Mouse (Mus musculus) forebrain, embryonic 13.5 days (tissue): ENCODE measurements around the gene Uchl4. TPM values are rescaled to one million over a fixed set of nuclear protein-coding genes. Genes with fewer than 3 reads are reported as not detected.
"Not testable (repeated sequence)": the region's sequence is repeated elsewhere in the genome, so short reads cannot be mapped to it uniquely, and the experiment has no call there.

Experiments
- ATAC-seq: fragments of 200-750 bp; cut with Nextera tagmentation; 2 replicates; pipeline ENCODE4 v1.8.0; 2017
- H3K27ac ChIP-seq: fragments of 300-500 bp; sonication (generic); 2 replicates; pipeline ENCODE4 v1.5.1; 2015; ENCODE audit warnings: inconsistent platforms, mild to moderate bottlenecking, moderate library complexity
- H3K27me3 ChIP-seq: fragments of 300-500 bp; sonication (generic); 2 replicates; pipeline ENCODE4 v1.6.1; 2015; ENCODE audit warnings: mild to moderate bottlenecking, inconsistent platforms
- H3K36me3 ChIP-seq: fragments of 300-500 bp; sonication (generic); 2 replicates; pipeline ENCODE4 v1.6.1; 2015; ENCODE audit warnings: mild to moderate bottlenecking, inconsistent platforms; ENCODE audit not compliant: poor library complexity, severe bottlenecking
- H3K4me1 ChIP-seq: fragments of 300-500 bp; sonication (generic); 2 replicates; pipeline ENCODE4 v1.6.1; 2015; ENCODE audit warnings: inconsistent platforms
- H3K4me2 ChIP-seq: fragments of 300-500 bp; sonication (generic); 2 replicates; pipeline ENCODE4 v1.6.1; 2015; ENCODE audit warnings: inconsistent platforms, mild to moderate bottlenecking, moderate library complexity
- H3K4me3 ChIP-seq: fragments of 300-500 bp; sonication (generic); 2 replicates; pipeline ENCODE4 v1.5.1; 2015; ENCODE audit warnings: mild to moderate bottlenecking, inconsistent platforms
- H3K9ac ChIP-seq: fragments of 300-500 bp; sonication (generic); 2 replicates; pipeline ENCODE4 v1.6.1; 2015; ENCODE audit warnings: mild to moderate bottlenecking, inconsistent platforms
- H3K9me3 ChIP-seq: fragments of 300-500 bp; sonication (generic); replicated peaks from 2 replicates; pipeline ENCODE4 v1.6.1; 2016; ENCODE audit warnings: inconsistent platforms
- WGBS: fragments of 180-500 bp; shearing (Covaris S2); methylation state at CpG from one replicate; pipeline ENCODE4 v1.1.7; 2015; 5-methylcytosine and 5-hydroxymethylcytosine counted together
- polyA plus RNA-seq: library from polyadenylated mRNA; unstranded; fragments of >200 nt; fragmentation: Nextera tagmentation; extraction: Ambion mirVana; gene quantifications from 2 replicates; pipeline ENCODE4 v1.2.1, GENCODE M21; 2015

The Uchl4 gene
- polyA plus RNA-seq, 1 experiment from 2014 or later: 2.4 TPM

DNA sequence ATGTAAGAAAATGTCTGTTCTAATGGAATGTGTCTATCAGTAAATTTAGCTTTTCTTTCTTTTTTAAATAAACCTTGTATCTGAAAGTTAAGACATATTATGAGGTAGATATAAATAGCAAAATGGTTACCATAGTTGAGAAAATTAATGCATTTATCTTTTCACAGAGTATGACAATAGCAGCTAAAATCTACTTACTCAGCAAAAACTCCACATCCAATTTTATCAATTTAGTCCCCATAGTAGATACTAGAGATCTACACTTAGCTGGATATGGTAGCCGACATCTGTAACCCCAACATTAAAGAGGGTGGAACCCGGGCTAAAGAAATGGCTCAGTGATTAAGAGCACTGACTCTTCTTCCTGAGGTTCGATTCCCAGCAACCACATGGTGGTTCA lies 21.2 kb downstream of the Uchl4 start:
- 95% methylated on average over 3 of the region's 3 CpGs for WGBS

DNA sequence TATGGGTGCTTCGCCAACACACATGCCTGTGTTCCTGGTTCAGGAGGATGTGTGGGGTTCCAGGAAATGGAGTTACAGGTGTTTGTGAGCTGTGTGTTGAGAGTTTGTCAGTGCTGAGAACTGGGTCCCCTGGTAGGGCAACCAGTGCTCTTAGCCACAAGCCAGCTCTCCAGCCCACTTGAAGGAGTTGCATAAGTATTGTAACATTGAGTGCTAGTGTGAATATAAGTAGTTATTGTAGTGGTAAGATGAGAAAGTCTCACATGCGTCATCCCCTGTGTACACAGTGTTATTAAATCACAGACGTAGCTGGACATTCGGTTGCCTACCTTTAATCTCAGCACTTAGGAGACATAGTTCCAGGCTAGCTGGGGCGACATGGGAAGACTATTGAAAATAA lies 24.9 kb downstream of the Uchl4 start:
- no peaks in the 10 kb centered on the region for H3K4me1 ChIP-seq
- H3K9me3 ChIP-seq: 0 out of 2 replicates have a peak, but pooled peaks cover 2% of the 10 kb centered on the region
- H3K4me2 ChIP-seq: no peak overlapping the region
- H3K4me3 ChIP-seq: no peak overlapping the region
- WGBS: 89% methylated on average over 5 of the region's 5 CpGs
- no peak overlapping the region for H3K27ac ChIP-seq
- H3K36me3 ChIP-seq: no peaks in the 10 kb centered on the region
- H3K27me3 ChIP-seq: no peaks in the 10 kb centered on the region
- no peak overlapping the region for H3K9ac ChIP-seq
- ATAC-seq: no peak

More for the DNA sequence above, 21.2 kb downstream of the Uchl4 start:
- no peaks in the 10 kb centered on the region for H3K27me3 ChIP-seq
- H3K4me2 ChIP-seq: no peak overlapping the region
- H3K27ac ChIP-seq: no peak overlapping the region
- H3K4me3 ChIP-seq: no peak overlapping the region
- peaks cover 15% of the 10 kb centered on the region for H3K4me1 ChIP-seq
- H3K36me3 ChIP-seq: no peaks in the 10 kb centered on the region
- ATAC-seq: no peak
- H3K9me3 ChIP-seq: no peaks in the 10 kb centered on the region
- no peak overlapping the region for H3K9ac ChIP-seq

DNA sequence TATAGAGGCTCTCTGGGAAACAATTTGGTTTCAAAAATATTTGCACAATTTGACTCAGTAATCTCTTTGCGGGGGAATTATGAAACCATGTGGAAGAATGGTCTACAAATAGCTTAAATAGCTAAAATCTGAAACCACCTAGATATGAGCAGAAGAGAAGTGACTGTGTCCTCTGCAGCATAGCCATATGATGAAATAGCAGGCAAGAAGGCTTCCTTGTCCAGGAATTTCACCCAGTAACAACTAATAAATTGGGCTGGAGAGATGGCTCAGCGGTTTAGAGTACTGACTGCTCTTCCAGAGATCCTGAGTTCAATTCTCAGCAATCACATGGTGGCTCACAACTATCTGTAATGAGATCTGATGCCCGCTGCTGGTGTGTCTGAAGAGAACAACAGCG lies 26.0 kb downstream of the Uchl4 start:
- H3K27ac ChIP-seq: no peak overlapping the region
- no peaks in the 10 kb centered on the region for H3K27me3 ChIP-seq
- ATAC-seq: no peak
- H3K36me3 ChIP-seq: no peaks in the 10 kb centered on the region
- H3K9ac ChIP-seq: no peak overlapping the region
- 92% methylated on average over 4 of the region's 4 CpGs for WGBS
- H3K9me3 ChIP-seq: 0 out of 2 replicates have a peak, but pooled peaks cover 2% of the 10 kb centered on the region
- no peak overlapping the region for H3K4me3 ChIP-seq
- no peaks in the 10 kb centered on the region for H3K4me1 ChIP-seq
- no peak overlapping the region for H3K4me2 ChIP-seq

DNA sequence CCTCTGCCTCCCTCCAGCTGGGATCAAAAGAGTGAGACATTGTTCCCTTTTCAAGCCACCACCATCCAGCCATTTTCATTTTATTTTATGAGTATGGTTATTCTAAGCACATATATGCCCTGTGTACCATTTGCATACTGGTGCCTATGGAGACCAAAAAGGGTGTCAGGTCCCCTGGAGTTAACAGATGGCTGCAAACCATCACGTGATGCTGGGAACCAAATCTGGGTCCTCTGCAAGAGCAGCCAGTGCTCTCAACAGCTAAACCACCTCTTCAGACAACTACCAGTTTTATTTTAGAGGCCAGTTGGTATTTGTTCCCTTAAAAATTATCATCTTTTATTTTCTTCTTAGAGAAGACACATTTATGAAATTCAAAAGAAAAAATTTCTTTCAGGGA lies 29.8 kb downstream of the Uchl4 start:
- Histone ChIP-seq H3K27ac (no peak overlapping the region), H3K4me1 (no peaks in the 10 kb centered on the region), H3K4me3 (no peak overlapping the region), H3K27me3 (no peaks in the 10 kb centered on the region), H3K4me2 (no peak overlapping the region), H3K9me3 (0 out of 2 replicates have a peak, but pooled peaks cover 2% of the 10 kb centered on the region), H3K36me3 (no peaks in the 10 kb centered on the region), H3K9ac (no peak overlapping the region)
- ATAC-seq: no peak
- WGBS: 59% methylated on average over 1 of the region's 1 CpGs

DNA sequence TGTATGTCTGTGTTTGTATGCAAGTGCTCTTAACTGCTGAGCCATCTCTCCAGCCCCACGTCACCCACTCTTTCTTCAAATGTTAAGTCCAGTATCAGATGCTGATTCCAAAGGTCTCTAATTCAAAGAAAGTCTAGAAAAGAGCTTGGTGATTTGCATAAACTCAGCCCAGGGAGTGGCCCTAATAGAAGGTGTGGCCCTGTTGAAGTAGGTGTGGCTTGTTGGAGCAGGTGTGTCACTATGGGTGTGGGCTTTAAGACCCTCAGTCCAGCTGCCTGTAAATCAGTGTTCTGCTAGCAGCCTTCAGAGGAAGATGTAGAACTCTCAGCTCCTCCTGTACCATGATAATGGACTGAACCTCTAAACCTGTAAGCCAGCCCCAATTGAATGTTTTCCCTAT lies 32.2 kb downstream of the Uchl4 start:
- WGBS: 85% methylated on average over 1 of the region's 1 CpGs
- Histone ChIP-seq H3K4me2 (no peak overlapping the region), H3K36me3 (no peaks in the 10 kb centered on the region), H3K4me3 (no peak overlapping the region), H3K27me3 (no peaks in the 10 kb centered on the region), H3K9me3 (no peaks in the 10 kb centered on the region), H3K9ac (no peak overlapping the region), H3K27ac (no peak overlapping the region), H3K4me1 (no peaks in the 10 kb centered on the region)
- no peak for ATAC-seq

DNA sequence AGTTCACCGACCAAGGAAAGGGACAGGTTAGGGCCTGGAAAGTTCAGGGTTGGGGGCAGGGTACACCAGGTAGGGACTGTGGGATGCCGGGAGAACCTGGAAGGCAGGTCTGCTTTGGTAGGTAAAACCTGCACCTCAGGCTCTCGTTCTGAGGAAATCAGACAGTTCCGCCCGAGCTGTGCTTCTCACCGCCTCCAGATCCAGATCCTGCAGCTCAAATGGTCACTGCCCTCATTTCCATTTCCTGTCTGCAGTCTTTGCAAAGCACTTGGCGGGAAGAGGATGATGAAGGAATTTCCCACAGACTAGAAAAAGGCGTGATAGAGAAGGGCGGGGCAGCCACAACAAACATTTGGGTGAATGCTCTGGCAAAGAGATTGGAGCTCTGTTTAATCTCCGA lies 33.2 kb downstream of the Uchl4 start:
- ATAC-seq: no peak
- Histone ChIP-seq H3K4me1 (no peaks in the 10 kb centered on the region), H3K36me3 (no peaks in the 10 kb centered on the region), H3K27ac (no peak overlapping the region), H3K9ac (no peak overlapping the region), H3K27me3 (no peaks in the 10 kb centered on the region), H3K4me2 (no peak overlapping the region), H3K4me3 (no peak overlapping the region), H3K9me3 (no peaks in the 10 kb centered on the region)
- WGBS: 88% methylated on average over 10 of the region's 10 CpGs

DNA sequence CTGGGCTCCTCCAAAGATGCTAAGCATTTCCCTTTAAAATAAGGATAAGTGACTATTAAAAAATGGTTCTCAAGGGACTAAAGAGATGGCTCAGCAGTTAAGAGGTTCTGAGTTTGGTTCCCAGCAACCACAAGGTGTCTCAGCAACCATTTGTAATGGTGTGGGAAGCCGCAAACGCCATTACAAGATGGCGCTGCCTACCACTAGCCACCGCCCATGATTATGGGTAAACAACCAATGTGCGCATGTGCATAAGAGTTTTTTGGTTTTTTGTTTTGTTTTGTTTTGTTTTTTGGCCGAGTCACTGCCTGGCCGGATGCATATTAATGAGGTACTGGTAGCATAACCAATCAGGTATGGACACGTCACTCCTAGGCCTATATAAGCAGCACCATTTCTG lies 33.8 kb downstream of the Uchl4 start:
- H3K4me3 ChIP-seq, H3K27ac ChIP-seq, H3K9ac ChIP-seq, H3K27me3 ChIP-seq, H3K4me2 ChIP-seq, H3K9me3 ChIP-seq, H3K36me3 ChIP-seq, H3K4me1 ChIP-seq, ATAC-seq: not testable (repeated sequence)
- WGBS: 93% methylated on average over 8 of the region's 8 CpGs

DNA sequence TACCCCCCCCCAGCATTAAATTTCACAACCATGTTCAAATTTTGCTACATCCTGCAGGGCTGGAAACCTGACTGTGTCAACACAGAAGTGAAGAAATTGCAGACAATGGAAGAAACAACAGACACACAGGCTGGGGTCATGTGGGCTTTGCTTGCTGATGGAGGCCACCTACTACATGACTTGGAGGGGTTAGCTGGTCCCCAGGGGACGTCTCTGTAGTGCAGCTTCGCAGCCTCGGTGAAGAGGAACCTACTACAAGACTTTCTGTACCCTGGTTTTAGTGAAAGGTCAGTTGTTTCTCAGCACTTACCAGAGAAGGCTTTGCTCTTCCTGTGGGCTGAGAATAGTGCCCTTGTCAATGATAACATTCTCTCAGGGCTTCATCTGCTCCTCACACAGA lies 36.2 kb downstream of the Uchl4 start:
- H3K36me3 ChIP-seq: no peaks in the 10 kb centered on the region
- no peak overlapping the region for H3K4me3 ChIP-seq
- no peak overlapping the region for H3K27ac ChIP-seq
- H3K4me1 ChIP-seq: no peaks in the 10 kb centered on the region
- H3K9ac ChIP-seq: no peak overlapping the region
- WGBS: 75% methylated on average over 3 of the region's 3 CpGs
- H3K9me3 ChIP-seq: no peaks in the 10 kb centered on the region
- ATAC-seq: no peak
- H3K27me3 ChIP-seq: no peaks in the 10 kb centered on the region
- no peak overlapping the region for H3K4me2 ChIP-seq

DNA sequence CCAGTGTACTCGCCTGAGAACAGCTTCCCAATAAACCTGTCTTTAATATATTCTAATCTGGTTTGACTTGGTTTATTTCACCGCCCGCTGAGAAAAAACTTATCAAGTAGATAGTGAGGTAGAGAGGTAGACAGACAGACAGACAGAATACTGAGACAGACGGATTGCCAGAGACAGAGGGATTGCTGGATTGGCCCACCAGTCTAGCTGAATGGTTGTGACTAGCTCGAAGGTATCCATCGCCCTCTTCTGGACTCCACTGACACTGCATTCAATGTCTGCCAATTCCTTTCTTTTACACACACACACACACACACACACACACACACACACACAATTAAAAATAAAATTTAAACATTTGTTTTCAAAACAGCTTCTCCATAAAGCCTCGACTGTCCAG lies 37.6 kb downstream of the Uchl4 start:
- Histone ChIP-seq H3K4me3 (no peak overlapping the region), H3K4me2 (no peak overlapping the region), H3K27me3 (no peaks in the 10 kb centered on the region), H3K9me3 (no peaks in the 10 kb centered on the region), H3K9ac (no peak overlapping the region), H3K36me3 (no peaks in the 10 kb centered on the region), H3K4me1 (no peaks in the 10 kb centered on the region), H3K27ac (no peak overlapping the region)
- ATAC-seq: no peak
- 49% methylated on average over 7 of the region's 7 CpGs for WGBS

DNA sequence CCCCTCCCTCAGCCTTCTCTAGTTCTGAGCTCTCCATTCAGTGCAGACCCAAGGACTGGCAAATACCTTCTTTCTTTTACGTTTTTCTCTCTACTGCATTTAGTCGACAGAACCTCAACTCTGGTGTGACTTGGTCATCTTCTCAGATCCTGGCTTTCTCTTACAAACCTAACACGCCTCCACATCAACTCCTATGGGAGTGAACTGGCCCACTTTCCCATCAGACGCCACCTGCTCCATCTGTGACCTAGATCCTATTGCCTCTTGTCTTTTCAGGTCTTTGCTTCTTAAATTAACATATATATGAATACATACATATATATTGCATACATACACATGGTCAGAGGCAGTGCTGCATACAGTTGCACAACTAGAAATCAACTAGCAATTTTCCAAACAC lies 38.8 kb downstream of the Uchl4 start:
- 73% methylated on average over 4 of the region's 4 CpGs for WGBS
- Histone ChIP-seq H3K4me3 (no peak overlapping the region), H3K27me3 (no peaks in the 10 kb centered on the region), H3K4me2 (no peak overlapping the region), H3K36me3 (no peaks in the 10 kb centered on the region), H3K27ac (no peak overlapping the region), H3K4me1 (no peaks in the 10 kb centered on the region), H3K9ac (no peak overlapping the region), H3K9me3 (no peaks in the 10 kb centered on the region)
- ATAC-seq: no peak

DNA sequence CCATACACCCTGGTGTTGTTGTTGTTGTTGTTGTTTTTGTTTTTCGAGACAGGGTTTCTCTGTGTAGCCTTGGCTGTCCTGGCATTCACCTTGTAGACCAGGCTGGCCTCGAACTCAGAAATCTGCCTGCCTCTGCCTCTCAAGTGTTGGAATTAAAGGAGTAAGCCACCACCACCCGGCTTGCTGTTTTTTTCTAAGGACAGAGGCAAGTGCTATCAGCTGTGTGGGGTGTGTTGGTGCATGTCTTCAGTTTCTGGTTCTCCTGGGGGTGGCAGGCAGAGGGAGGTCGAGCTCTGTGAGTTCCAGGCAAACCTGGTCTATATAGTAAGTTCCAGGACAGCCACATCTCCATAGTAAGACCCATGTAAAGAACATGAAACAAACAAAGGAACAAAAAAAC lies 39.3 kb downstream of the Uchl4 start:
- Histone ChIP-seq H3K27me3 (no peaks in the 10 kb centered on the region), H3K4me1 (no peaks in the 10 kb centered on the region), H3K9me3 (no peaks in the 10 kb centered on the region), H3K27ac (no peak overlapping the region), H3K9ac (no peak overlapping the region), H3K4me2 (no peak overlapping the region), H3K4me3 (no peak overlapping the region), H3K36me3 (no peaks in the 10 kb centered on the region)
- no peak for ATAC-seq
- WGBS: 75% methylated on average over 4 of the region's 4 CpGs

DNA sequence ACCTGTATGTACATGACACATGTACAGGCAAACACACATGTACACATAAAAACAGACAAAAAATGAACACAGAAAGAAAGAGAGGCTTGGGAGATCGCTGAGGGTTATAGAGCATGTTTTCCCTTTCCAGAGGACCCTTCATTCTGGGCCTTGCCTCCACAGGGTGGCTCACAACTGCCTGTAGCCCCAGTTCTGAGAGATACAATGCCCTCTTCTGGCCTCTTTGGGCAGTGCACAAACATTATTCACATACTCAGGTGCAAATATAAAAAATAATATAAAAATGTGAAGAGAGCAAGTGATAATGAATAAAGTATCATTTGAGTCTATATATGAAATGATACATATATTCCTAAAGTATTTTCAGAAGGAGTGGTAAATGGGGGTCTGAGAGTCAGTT lies 39.9 kb downstream of the Uchl4 start:
- Histone ChIP-seq H3K36me3 (no peaks in the 10 kb centered on the region), H3K9me3 (no peaks in the 10 kb centered on the region), H3K27ac (no peak overlapping the region), H3K27me3 (no peaks in the 10 kb centered on the region), H3K9ac (no peak overlapping the region), H3K4me3 (no peak overlapping the region), H3K4me2 (no peak overlapping the region), H3K4me1 (no peaks in the 10 kb centered on the region)
- WGBS: 68% methylated on average over 1 of the region's 1 CpGs
- no peak for ATAC-seq

DNA sequence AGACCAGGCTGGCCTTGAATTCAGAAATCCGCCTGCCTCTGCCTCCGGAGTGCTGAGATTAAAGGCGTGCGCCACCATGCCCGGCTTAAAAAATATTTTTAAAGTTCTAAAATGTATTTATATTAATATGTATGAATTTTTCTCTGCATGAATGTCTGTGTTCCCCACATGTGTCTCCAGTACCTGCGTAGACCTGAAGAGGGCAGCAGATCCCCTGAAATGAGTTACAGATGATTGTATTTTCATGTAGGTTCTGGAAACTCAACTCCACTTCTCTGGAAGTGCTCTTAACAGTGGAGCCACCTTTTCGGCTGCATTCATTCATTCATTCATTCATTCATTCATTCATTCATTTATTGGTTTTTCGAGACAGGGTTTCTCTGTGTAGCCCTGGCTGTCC lies 42.7 kb downstream of the Uchl4 start:
- ATAC-seq: no peak
- WGBS: 67% methylated on average over 8 of the region's 8 CpGs

More for the DNA sequence above, 42.7 kb downstream of the Uchl4 start:
- no peak overlapping the region for H3K4me3 ChIP-seq
- H3K4me2 ChIP-seq: no peak overlapping the region
- H3K9ac ChIP-seq: no peak overlapping the region
- no peak overlapping the region for H3K27ac ChIP-seq
- H3K36me3 ChIP-seq: no peaks in the 10 kb centered on the region
- H3K27me3 ChIP-seq: no peaks in the 10 kb centered on the region
- no peaks in the 10 kb centered on the region for H3K9me3 ChIP-seq
- peaks cover 9% of the 10 kb centered on the region for H3K4me1 ChIP-seq
